Mouse (Mus musculus) liver, embryonic 15.5 days (tissue): ENCODE measurements around the gene Fgf11. TPM values are rescaled to one million over a fixed set of nuclear protein-coding genes. Genes with fewer than 3 reads are reported as not detected.

ENCODE experiments used
- ATAC-seq: fragments of 200-750 bp; cut with Nextera tagmentation; 2 replicates; pipeline ENCODE4 v1.8.0; 2017; ENCODE audit warnings: moderate number of reproducible peaks, mild to moderate bottlenecking, moderate library complexity; ENCODE audit not compliant: insufficient read depth
- H3K27ac ChIP-seq: fragments of 300-500 bp; sonication (generic); replicated peaks from 2 replicates; pipeline ENCODE4 v1.5.1; 2015; ENCODE audit warnings: mild to moderate bottlenecking, inconsistent platforms
- H3K27me3 ChIP-seq: fragments of 300-500 bp; sonication (generic); 2 replicates; pipeline ENCODE4 v1.6.1; 2015; ENCODE audit warnings: mild to moderate bottlenecking, inconsistent platforms
- H3K36me3 ChIP-seq: fragments of 300-500 bp; sonication (generic); replicated peaks from 2 replicates; pipeline ENCODE4 v1.6.1; 2015; ENCODE audit warnings: moderate library complexity, mild to moderate bottlenecking, inconsistent platforms
- H3K4me1 ChIP-seq: fragments of 300-500 bp; sonication (generic); replicated peaks from 2 replicates; pipeline ENCODE4 v1.6.1; 2015; ENCODE audit warnings: inconsistent platforms
- H3K4me2 ChIP-seq: fragments of 300-500 bp; sonication (generic); 2 replicates; pipeline ENCODE4 v1.6.1; 2015; ENCODE audit warnings: moderate library complexity, mild to moderate bottlenecking, inconsistent platforms
- H3K4me3 ChIP-seq: fragments of 300-500 bp; sonication (generic); replicated peaks from 2 replicates; pipeline ENCODE4 v1.5.1; 2015; ENCODE audit warnings: mild to moderate bottlenecking, inconsistent platforms
- H3K9ac ChIP-seq: fragments of 300-500 bp; sonication (generic); 2 replicates; pipeline ENCODE4 v1.6.1; 2015; ENCODE audit warnings: moderate library complexity, mild to moderate bottlenecking, inconsistent platforms
- H3K9me3 ChIP-seq: fragments of 300-500 bp; sonication (generic); replicated peaks from 2 replicates; pipeline ENCODE4 v1.6.1; 2016; ENCODE audit warnings: inconsistent platforms
- WGBS: fragments of 180-500 bp; shearing (Covaris S2); methylation state at CpG from one replicate; pipeline ENCODE4 v1.1.7; 2015; ENCODE audit warnings: mixed read lengths; ENCODE audit not compliant: insufficient replicate concordance; 5-methylcytosine and 5-hydroxymethylcytosine counted together
- polyA plus RNA-seq: library from polyadenylated mRNA; unstranded; fragments of >200 nt; fragmentation: Nextera tagmentation; extraction: Ambion mirVana; gene quantifications from 2 replicates; pipeline ENCODE4 v1.2.1, GENCODE M21; 2015

The Fgf11 gene
- polyA plus RNA-seq, result 0.16 and 0.18 TPM in 2 replicates

DNA sequence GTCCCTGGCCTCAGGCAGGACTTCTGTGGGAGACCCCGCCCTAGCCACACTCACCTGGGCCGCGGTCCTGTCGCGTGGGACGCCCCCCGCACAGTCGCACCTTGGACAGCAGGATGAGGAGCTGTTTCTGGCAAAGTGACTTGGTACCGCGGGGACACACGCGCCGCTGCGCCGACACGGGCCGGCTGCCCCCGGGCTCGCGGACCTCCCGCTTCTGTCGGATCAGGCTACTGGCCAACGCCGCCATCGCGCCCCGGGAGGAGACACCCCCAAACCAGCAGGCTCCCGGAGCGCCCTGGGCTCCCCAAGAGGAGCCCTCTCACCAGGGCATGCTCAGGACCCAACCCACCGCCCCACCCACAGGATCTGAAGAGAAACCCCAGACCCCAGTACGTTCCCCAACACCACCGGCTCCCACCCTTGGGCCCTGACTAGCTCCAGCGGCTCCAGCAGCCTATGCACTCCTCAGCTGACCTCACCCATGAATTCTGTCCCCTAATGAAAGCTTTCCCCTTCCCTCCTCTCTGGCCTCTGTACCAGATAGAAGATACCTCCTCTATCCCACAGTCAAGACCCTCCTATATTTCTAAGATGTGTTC, at the start of gene Fgf11:
Fgf11 (minus strand) TSS at position 479 of the 599 bp plus-strand sequence.
- peak within 1 kb of the TSS; percentile 78 for H3K4me2 ChIP-seq
- H3K27ac ChIP-seq, result no peak within 1 kb of the TSS
- H3K27me3 ChIP-seq, result peaks cover 100% of the 10 kb centered on the region
- no peaks in the 10 kb centered on the region for H3K36me3 ChIP-seq
- H3K4me1 ChIP-seq, result peaks cover 49% of the 10 kb centered on the region
- no peaks in the 10 kb centered on the region for H3K9me3 ChIP-seq
- H3K4me3 ChIP-seq, result peak within 1 kb of the TSS; percentile 54
- ATAC-seq, result no peak
- 3% methylated on average over 33 of the region's 33 CpGs for WGBS
- H3K9ac ChIP-seq, result peak within 1 kb of the TSS; percentile 49

DNA sequence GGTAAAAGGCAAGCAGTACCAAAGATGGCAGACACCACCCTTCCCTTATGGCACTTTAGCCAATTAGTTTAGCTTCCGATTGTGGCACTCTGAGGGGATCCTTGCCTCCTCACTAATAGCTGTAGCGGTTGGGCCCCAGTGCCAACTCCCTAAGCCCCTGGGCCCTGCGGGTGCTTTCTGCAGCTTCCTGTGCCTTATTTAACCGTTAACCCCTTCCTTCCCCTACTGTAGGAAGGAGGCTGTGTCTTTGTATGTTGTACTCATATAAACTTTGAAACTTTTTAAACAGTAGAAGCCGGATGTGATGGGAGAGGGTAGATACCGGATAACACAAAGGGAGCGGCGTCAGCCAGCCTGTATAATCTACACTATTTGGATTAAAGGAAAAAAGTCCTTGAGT, 49.1 kb upstream of the Fgf11 start:
- Histone ChIP-seq H3K36me3 (peaks cover 55% of the 10 kb centered on the region), H3K27me3 (no peaks in the 10 kb centered on the region), H3K9me3 (no peaks in the 10 kb centered on the region), H3K4me1 (peaks cover 97% of the 10 kb centered on the region), H3K4me2 (peak overlapping the region; percentile 11), H3K4me3 (no peak overlapping the region), H3K27ac (peak overlapping the region; percentile 97), H3K9ac (no peak overlapping the region)
- ATAC-seq, result no peak
- WGBS, result 38% methylated on average over 8 of the region's 8 CpGs

DNA sequence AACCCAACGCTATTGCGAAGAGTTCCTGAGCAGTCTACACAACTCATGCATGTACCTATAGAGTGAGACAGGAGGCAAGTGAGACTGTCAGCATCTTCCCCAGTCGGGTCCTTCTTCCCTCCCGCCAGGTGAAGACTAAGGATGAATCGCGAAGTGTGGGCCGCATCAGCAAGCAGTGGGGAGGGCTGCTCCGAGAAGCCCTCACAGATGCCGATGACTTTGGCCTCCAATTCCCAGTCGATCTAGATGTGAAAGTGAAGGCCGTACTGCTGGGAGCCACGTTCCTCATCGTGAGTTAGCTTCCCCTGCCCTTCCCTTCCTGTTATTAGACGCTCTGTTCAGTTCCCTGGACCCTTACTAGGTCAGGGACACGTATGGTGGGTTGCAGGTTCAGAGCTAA, 48.2 kb upstream of the Fgf11 start:
- Histone ChIP-seq H3K4me1 (peaks cover 96% of the 10 kb centered on the region), H3K36me3 (peaks cover 55% of the 10 kb centered on the region), H3K9ac (no peak overlapping the region), H3K4me2 (0 out of 2 replicates have a peak overlapping the region, but pooled peaks have one; percentile 11), H3K4me3 (no peak overlapping the region), H3K27me3 (no peaks in the 10 kb centered on the region), H3K27ac (peak overlapping the region; percentile 97), H3K9me3 (no peaks in the 10 kb centered on the region)
- WGBS, result 80% methylated on average over 15 of the region's 15 CpGs
- ATAC-seq, result no peak

DNA sequence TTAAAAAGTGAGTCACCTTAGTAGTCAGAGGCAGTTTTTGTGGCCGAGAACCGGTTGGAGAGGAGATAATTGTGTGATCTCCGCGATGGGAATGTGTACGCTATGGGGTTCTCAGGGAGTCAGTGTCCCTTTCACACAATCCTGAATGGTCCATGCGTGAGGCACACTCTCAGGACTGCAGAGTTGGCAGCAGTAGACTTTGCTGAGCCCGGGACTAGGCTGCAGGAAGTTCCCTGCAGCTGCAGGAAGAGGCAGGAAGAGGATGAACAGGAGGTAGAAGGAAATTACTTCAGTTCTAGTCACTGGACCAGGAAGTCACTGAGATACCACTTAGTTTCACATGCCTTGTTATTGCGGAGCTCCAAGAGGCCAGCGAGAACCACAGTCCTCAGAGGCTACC, 47.5 kb upstream of the Fgf11 start:
- no peak overlapping the region for H3K9ac ChIP-seq

DNA sequence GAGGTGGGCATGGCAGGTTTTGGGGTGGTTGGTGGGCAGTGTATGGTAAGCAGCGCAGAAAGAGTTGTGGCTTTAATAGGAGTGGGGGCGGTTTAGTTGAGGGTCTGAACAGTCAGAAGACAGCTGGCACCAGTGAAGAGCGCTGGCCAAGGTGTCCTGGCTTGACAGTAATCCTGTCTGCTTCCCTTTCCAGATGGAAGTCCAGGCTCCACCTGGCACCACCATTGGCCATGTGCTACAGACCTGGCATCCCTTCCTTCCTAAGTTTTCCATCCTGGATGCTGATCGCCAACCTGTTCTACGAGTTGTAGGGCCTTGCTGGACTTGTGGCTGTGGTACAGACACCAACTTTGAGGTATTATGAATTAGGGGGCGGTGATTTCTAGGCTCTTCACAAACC, 46.4 kb upstream of the Fgf11 start:
- 93% methylated on average over 6 of the region's 6 CpGs for WGBS
- peaks cover 88% of the 10 kb centered on the region for H3K4me1 ChIP-seq
- H3K36me3 ChIP-seq, result peaks cover 55% of the 10 kb centered on the region
- no peaks in the 10 kb centered on the region for H3K27me3 ChIP-seq
- ATAC-seq, result no peak
- peak overlapping the region; percentile 94 for H3K4me2 ChIP-seq
- peak overlapping the region; percentile 79 for H3K4me3 ChIP-seq
- no peaks in the 10 kb centered on the region for H3K9me3 ChIP-seq
- H3K27ac ChIP-seq, result peak overlapping the region; percentile 97
- peak overlapping the region; percentile 86; the same call in 1 of the 2 replicates for H3K9ac ChIP-seq

More for the DNA sequence above, 47.5 kb upstream of the Fgf11 start:
- ATAC-seq, result no peak
- 71% methylated on average over 9 of the region's 9 CpGs for WGBS
- Histone ChIP-seq H3K9me3 (no peaks in the 10 kb centered on the region), H3K36me3 (peaks cover 55% of the 10 kb centered on the region), H3K27ac (peak overlapping the region; percentile 97), H3K27me3 (no peaks in the 10 kb centered on the region), H3K4me2 (0 out of 2 replicates have a peak overlapping the region, but pooled peaks have one; percentile 94), H3K4me3 (no peak overlapping the region), H3K4me1 (peaks cover 90% of the 10 kb centered on the region)

DNA sequence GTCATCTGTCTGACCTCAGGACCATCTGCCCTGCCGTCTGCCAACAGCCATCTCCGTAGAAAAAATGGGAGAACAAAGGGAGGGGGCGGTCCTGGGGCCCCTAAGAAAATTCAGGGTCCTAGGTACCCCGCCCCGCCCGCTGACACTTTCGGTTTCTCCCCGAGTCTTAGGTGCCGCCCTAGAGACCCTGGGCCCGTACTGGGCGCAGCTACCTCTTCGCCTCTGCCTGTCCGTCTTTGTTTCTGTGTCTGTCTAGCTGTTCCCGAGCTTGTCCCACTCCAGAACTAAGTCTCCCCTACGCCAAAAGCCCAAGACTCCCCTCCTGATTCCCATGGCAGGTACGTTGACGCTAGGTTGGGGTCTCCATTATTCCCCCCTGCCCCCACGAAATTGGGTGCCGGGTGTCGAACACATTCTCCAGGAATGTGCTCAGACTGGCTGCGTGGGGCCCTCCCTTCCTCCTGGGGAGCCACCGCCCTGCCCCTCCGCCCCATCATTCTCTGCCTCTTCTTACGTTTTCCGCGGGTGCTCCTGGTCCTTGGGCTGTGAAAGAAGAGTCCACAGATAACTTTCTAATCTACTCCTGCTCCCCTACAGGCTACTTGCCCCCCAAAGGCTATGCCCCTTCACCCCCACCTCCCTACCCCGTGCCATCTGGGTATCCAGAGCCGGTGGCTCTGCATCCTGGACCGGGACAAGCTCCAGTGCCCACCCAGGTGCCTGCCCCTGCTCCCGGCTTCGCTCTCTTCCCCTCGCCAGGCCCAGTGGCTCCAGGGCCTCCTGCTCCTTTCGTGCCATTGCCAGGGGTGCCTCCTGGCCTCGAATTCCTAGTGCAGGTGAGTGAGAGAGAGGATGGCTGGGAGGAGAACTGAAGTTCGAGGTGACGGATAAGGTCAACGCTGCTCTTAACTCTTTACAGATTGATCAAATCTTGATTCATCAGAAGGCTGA, 45.4 kb upstream of the Fgf11 start:
- no peaks in the 10 kb centered on the region for H3K9me3 ChIP-seq
- WGBS, result 11% methylated on average over 37 of the region's 37 CpGs
- H3K36me3 ChIP-seq, result peaks cover 45% of the 10 kb centered on the region
- peak overlapping the region; percentile 79 for H3K4me3 ChIP-seq
- peak overlapping the region; percentile 94 for H3K4me2 ChIP-seq
- H3K27me3 ChIP-seq, result no peaks in the 10 kb centered on the region
- peaks cover 83% of the 10 kb centered on the region for H3K4me1 ChIP-seq
- peak; percentile 60 for ATAC-seq
- H3K27ac ChIP-seq, result peak overlapping the region; percentile 97
- H3K9ac ChIP-seq, result peak overlapping the region; percentile 86

DNA sequence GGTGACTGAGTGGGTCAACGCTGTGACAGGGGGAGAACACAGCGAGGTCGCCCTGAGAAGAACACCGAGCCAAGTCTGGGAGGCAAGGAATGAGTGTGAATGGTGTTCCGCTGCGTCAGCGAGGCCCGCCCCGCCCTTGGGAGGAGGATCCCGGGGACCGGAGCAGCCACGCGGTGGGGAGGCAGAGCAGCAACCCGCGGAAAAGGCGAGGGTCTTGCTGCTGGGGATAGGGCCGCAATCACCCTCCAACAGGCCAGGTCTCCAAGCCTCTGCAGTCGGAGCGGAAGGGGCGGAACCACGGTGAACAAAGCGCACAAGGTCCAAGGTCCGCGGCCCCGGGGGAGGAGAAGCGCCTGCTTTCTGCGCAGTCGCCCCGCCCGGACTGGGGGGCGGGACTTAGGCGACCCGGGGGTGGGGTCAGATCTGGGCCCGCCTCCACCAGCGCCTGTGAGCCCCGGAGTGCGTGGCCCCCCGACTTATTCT, 44.6 kb upstream of the Fgf11 start, which contains the start of gene Plscr3:
Plscr3 (plus strand) TSS at position 179 of the 483 bp plus-strand sequence.
- under 1% methylated on average over 38 of the region's 38 CpGs for WGBS
- H3K4me1 ChIP-seq, result peaks cover 76% of the 10 kb centered on the region
- H3K9me3 ChIP-seq, result no peaks in the 10 kb centered on the region
- H3K9ac ChIP-seq, result peak within 1 kb of the TSS; percentile 86
- H3K36me3 ChIP-seq, result peaks cover 37% of the 10 kb centered on the region
- peak; percentile 85 for ATAC-seq
- peak within 1 kb of the TSS; percentile 79 for H3K4me3 ChIP-seq
- no peaks in the 10 kb centered on the region for H3K27me3 ChIP-seq
- peak within 1 kb of the TSS; percentile 94 for H3K4me2 ChIP-seq
- peak within 1 kb of the TSS; percentile 97 for H3K27ac ChIP-seq

DNA sequence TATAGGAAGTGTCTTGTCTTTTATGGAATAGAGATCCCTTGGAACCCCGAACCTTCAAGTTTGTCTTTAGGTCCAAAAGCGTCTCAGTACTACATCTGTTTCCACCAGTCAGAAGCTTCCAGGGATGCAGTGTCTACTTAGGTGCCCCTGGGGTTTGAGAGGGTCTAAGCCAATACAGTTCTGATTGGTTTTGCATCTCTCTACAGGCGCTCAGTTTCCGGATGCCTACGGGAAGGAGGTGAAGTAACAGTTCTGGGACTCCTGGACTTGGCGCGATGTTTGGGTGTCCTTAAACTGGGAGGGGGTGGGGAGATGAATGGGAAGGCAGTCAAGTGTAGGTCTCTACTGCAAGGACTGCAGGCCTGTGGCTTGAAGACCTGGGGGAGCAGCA, 37.1 kb upstream of the Fgf11 start:
- H3K27ac ChIP-seq, result peak overlapping the region; percentile 92
- H3K36me3 ChIP-seq, result 0 out of 2 replicates have a peak, but pooled peaks cover 4% of the 10 kb centered on the region
- H3K9ac ChIP-seq, result peak overlapping the region; percentile 81
- peak overlapping the region; percentile 78 for H3K4me3 ChIP-seq
- peak; percentile 8 for ATAC-seq
- no peaks in the 10 kb centered on the region for H3K9me3 ChIP-seq
- WGBS, result 2% methylated on average over 7 of the region's 7 CpGs
- peaks cover 70% of the 10 kb centered on the region for H3K4me1 ChIP-seq
- H3K4me2 ChIP-seq, result peak overlapping the region; percentile 95
- H3K27me3 ChIP-seq, result peaks cover 42% of the 10 kb centered on the region

DNA sequence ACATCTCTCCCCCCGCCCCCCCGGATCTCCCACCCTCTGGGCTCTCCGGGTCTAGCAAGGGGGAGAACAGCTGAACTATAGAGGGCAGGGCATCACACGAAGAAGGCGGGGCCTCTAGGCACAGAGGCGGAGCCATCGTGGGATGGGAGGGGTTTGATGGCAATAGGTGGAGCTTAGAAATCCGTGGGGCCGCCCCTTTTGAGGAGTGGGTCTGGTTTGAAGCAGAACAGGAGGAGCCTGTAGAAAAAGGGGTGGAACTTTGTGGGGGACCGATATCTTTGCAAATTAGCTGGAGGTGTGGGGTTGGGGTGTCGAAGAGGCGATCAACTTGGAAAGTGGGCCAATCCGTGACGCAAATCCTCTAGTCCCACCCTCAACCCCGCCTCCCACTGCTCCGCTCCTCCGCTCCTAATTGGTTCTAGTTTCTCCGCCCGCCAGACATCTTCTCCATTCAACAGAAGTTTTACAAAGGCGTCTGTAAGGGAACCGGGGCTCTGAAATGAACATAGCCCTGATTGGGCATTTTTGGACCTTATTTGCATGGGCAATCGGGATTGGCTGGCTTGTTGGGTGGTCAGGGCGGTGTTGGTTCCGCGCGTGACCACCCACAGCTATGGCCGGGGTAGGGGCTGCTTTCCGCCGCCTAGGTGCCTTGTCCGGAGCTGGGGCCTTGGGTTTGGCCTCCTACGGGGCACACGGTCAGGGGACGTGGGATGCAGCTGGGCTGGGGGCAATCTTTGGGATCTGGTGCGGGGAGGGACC, 36.5 kb upstream of the Fgf11 start, which contains the start of gene Tmem256:
Tmem256 (plus strand) TSS at position 563 of the 762 bp plus-strand sequence.
- peaks cover 48% of the 10 kb centered on the region for H3K27me3 ChIP-seq
- H3K4me1 ChIP-seq, result peaks cover 72% of the 10 kb centered on the region
- H3K4me2 ChIP-seq, result peak within 1 kb of the TSS; percentile 95
- peak within 1 kb of the TSS; percentile 78 for H3K4me3 ChIP-seq
- 0 out of 2 replicates have a peak, but pooled peaks cover 4% of the 10 kb centered on the region for H3K36me3 ChIP-seq
- peak within 1 kb of the TSS; percentile 81 for H3K9ac ChIP-seq
- peak; percentile 89 for ATAC-seq
- under 1% methylated on average over 34 of the region's 34 CpGs for WGBS
- no peaks in the 10 kb centered on the region for H3K9me3 ChIP-seq
- H3K27ac ChIP-seq, result peak within 1 kb of the TSS; percentile 92

DNA sequence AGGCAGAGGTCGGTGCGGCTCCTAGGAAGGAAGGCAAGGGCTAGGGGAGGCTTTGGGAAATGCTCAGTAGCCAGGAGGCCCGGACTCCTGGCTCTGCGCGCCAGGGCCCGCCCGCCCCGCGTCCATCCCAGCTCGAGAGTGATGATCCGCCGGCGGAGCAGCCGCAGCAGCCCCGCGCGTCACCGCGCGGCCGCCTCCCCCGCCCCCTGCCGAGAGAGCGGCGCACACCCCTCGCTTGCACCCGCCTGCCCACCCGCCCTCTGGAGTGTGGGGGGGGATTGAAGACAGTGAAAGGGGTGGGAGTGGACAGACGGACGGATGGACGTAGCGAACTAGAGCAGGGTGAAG, 35.9 kb upstream of the Fgf11 start, which contains the start of gene Nlgn2:
Nlgn2 (minus strand) TSS at position 181 of the 348 bp plus-strand sequence.
- no peaks in the 10 kb centered on the region for H3K9me3 ChIP-seq
- H3K9ac ChIP-seq, result peak within 1 kb of the TSS; percentile 81
- peaks cover 53% of the 10 kb centered on the region for H3K27me3 ChIP-seq
- 0 out of 2 replicates have a peak, but pooled peaks cover 4% of the 10 kb centered on the region for H3K36me3 ChIP-seq
- peak within 1 kb of the TSS; percentile 92 for H3K27ac ChIP-seq
- peak within 1 kb of the TSS; percentile 95 for H3K4me2 ChIP-seq
- ATAC-seq, result peak; percentile 26
- peaks cover 67% of the 10 kb centered on the region for H3K4me1 ChIP-seq
- H3K4me3 ChIP-seq, result peak within 1 kb of the TSS; percentile 78
- WGBS, result 0% methylated on average over 32 of the region's 32 CpGs
